Mouse (Mus musculus) CH12.LX (cell line): ENCODE measurements at regions not wholly inside any gene's neighbourhood (a gene's known extent, or its start where the extent isn't known, plus 50 kb on each side); places are given as distances from the start of the nearest gene placed in this dataset.

Experiments
- CTCF ChIP-seq, 2 experiments: IDR thresholded peaks in 1 of 2; conservative IDR thresholded peaks in 1 of 2; 2 replicates each; pipeline ENCODE4 v1.5.1; 2011 to 2012; ENCODE audit warnings: low read depth in 2 of 2, low read length in 2 of 2, improper control_type of control experiment in 1 of 2, inconsistent platforms in 1 of 2, mild to moderate bottlenecking in 1 of 2, moderate library complexity in 1 of 2
- HCFC1 ChIP-seq: IDR thresholded peaks from 2 replicates; pipeline ENCODE4 v1.6.1; 2012; ENCODE audit warnings: low read depth, mild to moderate bottlenecking, inconsistent platforms, low read length, improper control_type of control experiment
- PAX5 ChIP-seq: IDR thresholded peaks from 2 replicates; pipeline ENCODE4 v1.6.1; 2012; ENCODE audit warnings: low read length, inconsistent platforms, mixed read lengths
- TCF12 ChIP-seq: IDR thresholded peaks from 2 replicates; pipeline ENCODE4 v1.6.1; 2014; ENCODE audit warnings: low read depth, mild to moderate bottlenecking, inconsistent platforms, low read length, improper control_type of control experiment
- ZMIZ1 ChIP-seq: IDR thresholded peaks from 2 replicates; pipeline ENCODE4 v1.6.1; 2012; ENCODE audit warnings: low read depth, mild to moderate bottlenecking, inconsistent platforms, low read length, improper control_type of control experiment
- ZNF384 ChIP-seq: IDR thresholded peaks from 2 replicates; pipeline ENCODE4 v1.6.1; 2012; ENCODE audit warnings: low read depth, low read length, improper control_type of control experiment, inconsistent platforms

GRCm38 (mm10) chr8:115544067-115544466 lies 163.5 kb downstream of the Maf start:
- TF ChIP-seq HCFC1 (no peak), CTCF (conservative IDR thresholded peaks at IDR 0.05 in 1 of 2, IDR thresholded peaks at IDR 0.05 in 1 of 2; ENCODE audit: low read depth in 2 of 2, low read length in 2 of 2) (no peak), TCF12 (no peak), ZMIZ1 (no peak), PAX5 (no peak), ZNF384 (no peak)
